Mouse (Mus musculus) neural tube, embryonic 15.5 days (tissue): ENCODE data around the gene Zfp383. TPM values are rescaled to one million over a fixed set of nuclear protein-coding genes. Genes with fewer than 3 reads are reported as not detected.

Experiments used
- microRNA-seq: library from miRNA; unstranded; fragments of <30 nt; microRNA quantifications from one replicate; pipeline ENCODE4, GENCODE M21; 2017
- polyA plus RNA-seq: library from polyadenylated mRNA; unstranded; fragments of >200 nt; fragmentation: Nextera tagmentation; extraction: Ambion mirVana; gene quantifications from 2 replicates; pipeline ENCODE4 v1.2.1, GENCODE M21; 2015

The Zfp383 gene
- polyA plus RNA-seq, 1 experiment from 2014 or later: 6.1 TPM

Small RNA genes within 50 kb of the gene (microRNA-seq; reads per million reads assigned to microRNA genes)
- not detected for gene Mir7668

Other genes with a start within 250 kb of the Zfp383 start
- gene Catsperg2, start 181.2 kb upstream of the Zfp383 start, polyA plus RNA-seq: 0.11 and 0.27 TPM in 2 replicates
- 13.2 and 14.1 TPM in 2 replicates for gene Zfp84, start 139.7 kb upstream of the Zfp383 start, polyA plus RNA-seq
- 10.2 and 11.8 TPM in 2 replicates for gene Zfp30, start 124.2 kb upstream of the Zfp383 start, polyA plus RNA-seq
- gene Zfp790, start 92.1 kb upstream of the Zfp383 start, polyA plus RNA-seq: 20.6 and 23.4 TPM in 2 replicates
- gene Zfp940, start 54.6 kb upstream of the Zfp383 start, polyA plus RNA-seq: 10.6 and 12.3 TPM in 2 replicates
- gene Zfp420, start 48.2 kb upstream of the Zfp383 start, polyA plus RNA-seq: 19.4 and 20.5 TPM in 2 replicates
- 12.6 and 14.2 TPM in 2 replicates for gene Zfp27, start 1.7 kb upstream of the Zfp383 start, polyA plus RNA-seq
- 20.0 and 20.2 TPM in 2 replicates for gene Zfp74, start 45.9 kb downstream of the Zfp383 start, polyA plus RNA-seq
- gene Zfp568, start 75.7 kb downstream of the Zfp383 start, polyA plus RNA-seq: 5.1 and 6.9 TPM in 2 replicates
- gene Zfp14, start 143.2 kb downstream of the Zfp383 start, polyA plus RNA-seq: 8.4 and 11.2 TPM in 2 replicates
- gene Zfp82, start 164.7 kb downstream of the Zfp383 start, polyA plus RNA-seq: 10.6 and 10.9 TPM in 2 replicates
- 1.3 and 1.9 TPM in 2 replicates for gene Gm26920, start 182.2 kb downstream of the Zfp383 start, polyA plus RNA-seq
- 13.2 and 15.6 TPM in 2 replicates for gene Zfp566, start 182.3 kb downstream of the Zfp383 start, polyA plus RNA-seq
- 78.0 and 82.0 TPM in 2 replicates for gene Zfp260, start 186.6 kb downstream of the Zfp383 start, polyA plus RNA-seq
- 20.4 and 20.9 TPM in 2 replicates for gene Zfp382, start 213.7 kb downstream of the Zfp383 start, polyA plus RNA-seq